Mouse (Mus musculus) layer of hippocampus, postnatal 14 days (tissue): ENCODE results near the gene Plcb1. TPM values are rescaled to one million over a fixed set of nuclear protein-coding genes. Genes with fewer than 3 reads are reported as not detected.

Experiments
- DNase-seq, 2 experiments: peaks; one replicate each; pipeline ENCODE4 v3.0.0; 2021 to 2022; ENCODE audit warnings: low spot score in 2 of 2, mixed read lengths in 1 of 2
- total RNA-seq, 2 experiments: library from RNA; stranded (reverse); gene quantifications; 2 replicates each; pipeline ENCODE4 v1.2.3; 2021

Plcb1 gene
- total RNA-seq, 2 experiments from 2014 or later = 123 to 129 TPM

GRCm38 (mm10) chr2:135496553-135496952, 710.7 kb downstream of the Plcb1 start:
- DNase-seq = no peak

DNA sequence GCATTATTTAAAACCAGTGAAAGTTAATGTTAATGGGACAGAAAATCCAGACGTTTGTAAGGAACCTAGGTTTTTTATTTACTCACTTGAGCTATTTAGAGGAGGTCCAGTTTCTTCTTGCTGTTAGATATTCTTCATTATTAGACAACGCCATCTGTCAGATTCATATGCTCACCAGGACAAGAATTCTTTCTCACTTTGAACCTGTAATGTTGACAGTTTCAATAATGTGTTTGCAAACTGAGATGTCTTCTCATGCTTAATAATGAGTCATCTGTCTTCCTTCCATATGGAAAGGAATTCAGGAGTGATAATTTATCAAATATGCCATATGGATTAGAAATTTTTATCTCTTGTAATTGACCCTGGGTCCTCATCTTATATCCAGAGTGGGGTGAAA, 711.4 kb downstream of the Plcb1 start:
- no peak for DNase-seq

DNA sequence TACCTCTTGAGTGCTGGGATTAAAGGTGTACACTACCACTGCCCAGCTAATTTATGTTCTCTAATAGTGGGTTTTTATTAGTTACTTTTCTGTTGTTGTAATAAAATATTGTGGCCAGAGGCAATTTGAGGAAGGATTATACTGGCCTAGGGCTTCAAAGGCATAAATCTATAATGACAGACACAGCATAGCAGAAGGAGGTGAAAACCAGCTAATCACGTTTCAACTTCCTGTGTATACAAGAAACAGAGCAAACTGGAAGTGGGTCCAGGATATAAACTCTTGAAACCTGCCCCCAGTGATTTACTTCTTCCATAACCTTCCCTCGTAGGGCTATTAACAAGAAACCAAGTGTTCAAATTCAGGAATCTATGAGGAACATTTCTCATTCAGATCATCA, 715.0 kb downstream of the Plcb1 start:
- no peak for DNase-seq

DNA sequence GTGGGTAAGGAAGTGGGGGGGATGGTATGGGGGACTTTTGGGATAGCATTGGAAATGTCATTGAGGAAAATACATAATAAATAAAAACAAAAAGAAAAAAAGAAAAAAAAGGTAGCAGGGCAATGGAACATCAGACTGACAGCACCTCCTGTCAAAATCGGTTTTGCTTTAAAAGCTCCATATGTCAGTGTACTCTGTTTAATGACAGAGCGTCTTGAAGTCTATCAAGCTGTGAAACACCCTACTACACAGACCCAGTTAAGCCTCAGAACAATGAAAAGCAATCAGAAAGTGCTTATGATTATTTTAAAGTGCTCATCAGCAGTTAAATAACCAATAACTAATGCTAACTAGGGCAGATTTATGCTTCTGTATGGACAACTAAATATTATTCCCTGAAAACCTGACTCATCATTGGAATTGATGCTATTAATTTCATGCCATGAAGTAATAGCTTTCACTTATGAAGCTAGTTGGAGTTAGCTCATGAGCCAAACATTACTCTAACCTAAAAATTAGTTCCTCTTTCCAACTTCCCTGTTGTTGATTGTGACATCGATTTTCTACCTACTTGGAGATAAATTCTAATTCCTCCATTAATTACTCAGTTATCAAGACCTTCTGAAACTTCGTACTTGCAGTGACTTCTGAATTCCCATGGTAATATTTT, 717.6 kb downstream of the Plcb1 start:
- DNase-seq = no peak

DNA sequence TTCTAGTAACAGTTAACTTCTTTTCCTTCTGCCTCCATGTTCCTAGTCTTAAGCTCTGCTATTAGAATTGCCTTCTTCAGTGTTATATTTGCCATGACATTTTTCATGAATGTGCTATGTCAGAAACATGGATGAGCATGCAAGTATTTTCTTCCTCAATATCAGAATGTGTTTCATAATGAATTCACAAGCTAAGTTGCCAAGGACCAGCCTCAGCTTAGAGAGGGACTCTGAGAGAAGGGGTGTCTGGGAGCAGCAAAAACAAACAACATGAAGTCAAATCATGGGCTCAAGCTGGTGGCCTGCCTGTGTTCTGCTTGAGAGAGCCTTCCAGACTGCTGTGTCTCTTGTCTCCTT, 718.1 kb downstream of the Plcb1 start:
- no peak for DNase-seq

- no peak for DNase-seq
These were observed 721.2 kb downstream of the Plcb1 start for GRCm38 (mm10) chr2:135507111-135507510.

GRCm38 (mm10) chr2:135518956-135519355, 733.1 kb downstream of the Plcb1 start:
- DNase-seq = peak in 1 of 2 experiments; percentile 28

Other genes with a start within 250 kb of the Plcb1 start
- gene Hao1, start 231.7 kb upstream of the Plcb1 start, total RNA-seq = not detected
- gene Tmx4, start 141.9 kb upstream of the Plcb1 start, total RNA-seq = 100 to 1,000 TPM; 121 to 133 TPM